Mouse (Mus musculus) C2C12 (cell line): ENCODE measurements around the gene Cabcoco1. TPM values are rescaled to one million over a fixed set of nuclear protein-coding genes. Genes with fewer than 3 reads are reported as not detected.

Experiments
- H3K27me3 ChIP-seq: one replicate; pipeline ENCODE4 v1.6.1; 2011; ENCODE audit not compliant: control insufficient read depth, insufficient read depth, insufficient read length
- H3K36me3 ChIP-seq: one replicate; pipeline ENCODE4 v1.6.1; 2011; ENCODE audit not compliant: control insufficient read depth, insufficient read depth
- H3K4me3 ChIP-seq: one replicate; pipeline ENCODE4 v1.5.1; 2011; ENCODE audit warnings: mild to moderate bottlenecking, control low read depth; ENCODE audit not compliant: poor library complexity, insufficient read depth, severe bottlenecking
- H3K79me2 ChIP-seq: one replicate; pipeline ENCODE4 v1.6.1; 2011; ENCODE audit not compliant: control insufficient read depth, insufficient read depth
- H3K79me3 ChIP-seq: one replicate; pipeline ENCODE4 v1.6.1; 2011; ENCODE audit warnings: low read depth, control low read depth
- H3ac ChIP-seq: one replicate; pipeline ENCODE3; 2011; ENCODE audit warnings: low read depth; ENCODE audit not compliant: control insufficient read depth, insufficient read length
- CEBPB ChIP-seq: IDR thresholded peaks from one replicate; pipeline ENCODE4 v1.6.1; 2011; ENCODE audit warnings: low read depth, mild to moderate bottlenecking, control low read depth, moderate library complexity
- CTCF ChIP-seq: IDR thresholded peaks from one replicate; pipeline ENCODE4 v1.5.1; 2011; ENCODE audit not compliant: control insufficient read depth, insufficient read depth, insufficient read length
- FOSL1 ChIP-seq: IDR thresholded peaks from one replicate; pipeline ENCODE4 v1.8.0; 2011; ENCODE audit warnings: mild to moderate bottlenecking, low read length; ENCODE audit not compliant: poor library complexity, insufficient read depth, severe bottlenecking
- MAX ChIP-seq: IDR thresholded peaks from one replicate; pipeline ENCODE4 v1.6.1; 2011; ENCODE audit warnings: mild to moderate bottlenecking, control low read depth
- MYOD1 ChIP-seq: IDR thresholded peaks from one replicate; pipeline ENCODE4 v1.6.1; 2011; ENCODE audit warnings: low read depth; ENCODE audit not compliant: control insufficient read depth, insufficient read length
- MYOG ChIP-seq: IDR thresholded peaks from one replicate; pipeline ENCODE4 v1.6.1; 2011; ENCODE audit not compliant: control insufficient read depth, insufficient read length; ENCODE audit errors: extremely low read depth
- USF1 ChIP-seq: IDR thresholded peaks from one replicate; pipeline ENCODE4 v1.6.1; 2011; ENCODE audit warnings: low read depth, mild to moderate bottlenecking, control low read depth, moderate library complexity
- polyA plus RNA-seq: library from polyadenylated mRNA; unstranded; fragments of >200 nt; fragmentation: generic; extraction: Trizol; gene quantifications from one replicate; pipeline ENCODE4 v1.2.1, GENCODE M21; 2012; ENCODE audit warnings: missing spikeins

Gene Cabcoco1
- polyA plus RNA-seq, 1 experiment: not detected

- TF ChIP-seq CTCF (no peak), MAX (no peak), MYOD1 (no peak), USF1 (no peak), MYOG (no peak), FOSL1 (no peak), CEBPB (no peak)
- no peaks in the 10 kb centered on the region for H3K27me3 ChIP-seq
- H3K36me3 ChIP-seq: no peaks in the 10 kb centered on the region
- no peaks in the 10 kb centered on the region for H3K79me3 ChIP-seq
- H3ac ChIP-seq: no peak overlapping the region
- H3K79me2 ChIP-seq: no peaks in the 10 kb centered on the region
- H3K4me3 ChIP-seq: no peak overlapping the region
These were observed 99.0 kb downstream of the Cabcoco1 start for GRCm38 (mm10) chr10:68442713-68443112.

GRCm38 (mm10) chr10:68441931-68442662, 99.6 kb downstream of the Cabcoco1 start:
- Histone ChIP-seq H3K27me3 (no peaks in the 10 kb centered on the region), H3K36me3 (no peaks in the 10 kb centered on the region), H3K4me3 (no peak overlapping the region), H3K79me2 (no peaks in the 10 kb centered on the region), H3ac (no peak overlapping the region), H3K79me3 (no peaks in the 10 kb centered on the region)
- TF ChIP-seq USF1 (no peak), FOSL1 (no peak), CEBPB (no peak), CTCF (no peak), MYOG (no peak)

DNA sequence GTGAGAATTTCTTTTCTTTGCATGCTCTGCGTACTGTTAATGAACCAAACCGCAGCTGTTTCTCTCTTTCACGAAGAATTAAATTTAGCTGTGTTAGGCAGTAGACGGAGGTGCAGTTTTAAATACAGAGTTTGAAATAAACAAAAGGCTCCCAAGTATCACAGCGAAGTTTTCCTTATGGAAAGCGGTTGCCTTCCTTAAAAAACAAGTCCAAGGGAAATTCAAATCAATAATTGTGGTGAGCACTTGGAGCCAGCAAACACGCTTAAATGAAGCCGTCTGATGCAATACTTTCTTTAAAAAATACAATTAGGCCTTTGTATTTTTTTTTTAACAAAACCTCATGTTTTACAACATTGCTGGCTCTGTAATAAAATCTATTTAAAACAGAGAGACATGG, 101.2 kb downstream of the Cabcoco1 start:
- Histone ChIP-seq H3ac (no peak overlapping the region), H3K79me2 (no peaks in the 10 kb centered on the region), H3K27me3 (no peaks in the 10 kb centered on the region), H3K36me3 (no peaks in the 10 kb centered on the region), H3K79me3 (no peaks in the 10 kb centered on the region), H3K4me3 (no peak overlapping the region)
- TF ChIP-seq MYOG (no peak), MYOD1 (no peak), CEBPB (no peak), USF1 (no peak), FOSL1 (no peak), CTCF (no peak), MAX (no peak)

- Histone ChIP-seq H3K27me3 (no peaks in the 10 kb centered on the region), H3K36me3 (no peaks in the 10 kb centered on the region), H3K4me3 (no peak overlapping the region), H3ac (no peak overlapping the region), H3K79me3 (no peaks in the 10 kb centered on the region), H3K79me2 (no peaks in the 10 kb centered on the region)
- TF ChIP-seq FOSL1 (no peak), CTCF (no peak), MYOD1 (no peak), CEBPB (no peak), MYOG (no peak), MAX (no peak), USF1 (no peak)
These were observed 105.9 kb downstream of the Cabcoco1 start for GRCm38 (mm10) chr10:68435754-68436153.

DNA sequence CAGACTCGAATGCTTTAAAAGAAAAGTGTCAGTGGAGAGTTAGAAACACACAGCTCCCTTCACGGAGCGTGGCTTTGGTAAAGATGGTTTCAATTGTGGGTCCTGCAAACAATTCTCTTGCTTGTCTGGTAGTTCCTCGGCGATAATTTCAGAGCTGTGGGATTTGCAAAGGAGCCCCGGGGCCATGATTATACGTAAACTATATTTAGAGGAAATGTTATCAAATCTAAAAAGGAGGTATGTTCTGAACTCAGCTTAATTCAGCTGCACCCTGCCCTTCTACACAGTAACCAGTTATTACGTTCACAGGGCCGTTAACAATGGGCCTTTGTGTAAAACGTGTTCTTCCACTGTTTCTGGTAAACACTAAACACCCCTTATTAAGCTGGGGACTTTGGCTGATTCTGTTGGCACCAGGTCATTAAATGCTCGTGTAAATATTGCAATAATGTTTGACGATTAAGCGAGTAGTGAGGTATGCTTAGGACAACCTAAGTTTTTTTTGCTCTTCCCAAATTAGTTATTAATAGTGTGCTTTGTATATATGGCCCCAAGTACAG, 106.6 kb downstream of the Cabcoco1 start:
- Histone ChIP-seq H3K4me3 (no peak overlapping the region), H3K79me3 (no peaks in the 10 kb centered on the region), H3ac (no peak overlapping the region), H3K79me2 (no peaks in the 10 kb centered on the region), H3K27me3 (no peaks in the 10 kb centered on the region), H3K36me3 (no peaks in the 10 kb centered on the region)
- TF ChIP-seq FOSL1 (no peak), CTCF (no peak), MYOG (no peak), MYOD1 (no peak), USF1 (no peak), CEBPB (no peak), MAX (no peak)

DNA sequence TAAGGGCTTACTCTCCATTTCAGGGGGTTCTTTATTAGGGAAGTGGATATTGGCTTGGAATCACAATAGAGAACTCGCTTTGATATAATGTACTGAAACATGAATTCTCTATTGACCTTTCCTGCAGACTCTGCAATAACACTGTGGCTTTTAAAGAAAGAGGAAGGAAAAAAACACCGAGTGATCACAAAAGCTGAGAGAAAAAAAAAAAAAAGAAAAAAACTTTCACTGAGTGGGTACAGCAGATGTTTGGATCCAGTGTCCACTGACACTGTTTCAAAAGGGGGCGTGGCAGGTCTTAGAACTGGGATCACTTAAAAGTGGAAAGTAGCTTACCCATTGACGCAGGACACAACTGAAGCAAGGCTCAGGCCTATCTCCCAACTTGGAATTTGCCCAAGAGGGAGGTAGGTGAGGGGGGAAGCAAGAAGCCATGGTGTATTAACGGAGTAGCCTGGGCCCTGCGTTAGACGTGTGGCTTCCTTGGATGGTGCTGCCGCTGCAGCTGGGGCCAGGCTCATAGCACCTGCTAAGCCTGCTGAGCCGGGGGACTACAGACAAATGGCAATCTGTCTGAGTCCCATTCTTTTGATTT, 107.6 kb downstream of the Cabcoco1 start:
- Histone ChIP-seq H3K79me2 (no peaks in the 10 kb centered on the region), H3ac (no peak overlapping the region), H3K27me3 (no peaks in the 10 kb centered on the region), H3K79me3 (no peaks in the 10 kb centered on the region), H3K4me3 (no peak overlapping the region), H3K36me3 (no peaks in the 10 kb centered on the region)
- TF ChIP-seq FOSL1: no peak
- no peak for TF ChIP-seq USF1
- no peak for TF ChIP-seq MYOD1
- TF ChIP-seq MYOG: no peak
- TF ChIP-seq CTCF: no peak
- no peak for TF ChIP-seq MAX
